ENCODE assay signal across 22 mouse cellular contexts in genomic region chr7:48961935-48962334, GRCm38 (mm10). TPM values are rescaled to one million over a fixed set of nuclear protein-coding genes. Genes with fewer than 3 reads are reported as not detected.
DNase-seq lines count a peak whose midpoint lies in the region; ATAC-seq and TF ChIP-seq lines count a peak whose summit lies in the region.
"Had no signal": no experiment of that assay in that cellular context is flagged by ENCODE, and none has a peak within 500 bp of the region (broad histone marks: within the 10 kb centered on the region; RNA-seq: fewer than 3 reads in every experiment).

No protein-coding gene starts in this region.

- no peak for ATAC-seq in forebrain, embryonic 15.5 days (replicated peaks)
- no peak for ATAC-seq in forebrain, embryonic 14.5 days
- no peak for ATAC-seq in hindbrain, embryonic 12.5 days (ENCODE audit: low FRiP score)
- ATAC-seq in midbrain, embryonic 11.5 days (ENCODE audit: low FRiP score), result no peak
- ATAC-seq in neural tube, embryonic 12.5 days (ENCODE audit: low FRiP score, low read depth), result no peak
- ATAC-seq in frontal cortex, adult (ENCODE audit: low TSS enrichment), result no peak
- no peak for ATAC-seq in stomach, postnatal 0 days (ENCODE audit: low FRiP score, low TSS enrichment)
- ATAC-seq: CD4-positive, CD25-positive, alpha-beta regulatory T cell, adult 4 months; intestine, embryonic 16.5 days; liver, postnatal 0 days had no signal

- peak overlapping the region; percentile 88; the same call in 1 of the 2 replicates for H3K4me2 ChIP-seq in forebrain, embryonic 15.5 days (replicated peaks)
- H3K4me2 ChIP-seq in forebrain, embryonic 14.5 days (ENCODE audit: low read length), result no peak overlapping the region
- peak overlapping the region; percentile 69 for H3K4me2 ChIP-seq in hindbrain, embryonic 12.5 days (replicated peaks)
- peak overlapping the region; percentile 81 for H3K4me2 ChIP-seq in midbrain, embryonic 11.5 days
- H3K4me2 ChIP-seq in neural tube, embryonic 12.5 days (replicated peaks), result peak overlapping the region; percentile 75
- no peak overlapping the region for H3K4me2 ChIP-seq in stomach, postnatal 0 days (replicated peaks; ENCODE audit: low read depth)
- H3K4me2 ChIP-seq: embryonic facial prominence, embryonic 15.5 days had no signal

- TF ChIP-seq CTCF in stomach, postnatal 0 days (IDR thresholded peaks at IDR 0.05; ENCODE audit: low read depth), result no peak

- no peak for DNase-seq in forebrain, embryonic 14.5 days (ENCODE audit: low spot score)
- peak; percentile 91 for DNase-seq in midbrain, embryonic 11.5 days (ENCODE audit: low spot score, missing footprints)
- DNase-seq in spleen, adult 18-20 months, result no peak
- no peak for DNase-seq in stomach, postnatal 0 days (ENCODE audit: low spot score)
- DNase-seq: adrenal gland, postnatal 25 days; cerebellum, adult 11 months; heart, adult 18-20 months; heart, postnatal 36 days; kidney, postnatal 36 days; liver, postnatal 0 days; lung, postnatal 10 days; thymus, adult 18-20 months; thymus, postnatal 4 days had no signal

- no peak overlapping the region for H3K9ac ChIP-seq in forebrain, embryonic 15.5 days (replicated peaks)
- H3K9ac ChIP-seq in forebrain, embryonic 14.5 days (ENCODE audit: low read length), result no peak overlapping the region
- no peak overlapping the region for H3K9ac ChIP-seq in hindbrain, embryonic 12.5 days
- H3K9ac ChIP-seq in midbrain, embryonic 11.5 days (ENCODE audit: low read length), result peak overlapping the region; percentile 80
- H3K9ac ChIP-seq in neural tube, embryonic 12.5 days, result no peak overlapping the region
- H3K9ac ChIP-seq in stomach, postnatal 0 days (ENCODE audit: low read length), result no peak overlapping the region
- H3K9ac ChIP-seq: embryonic facial prominence, embryonic 15.5 days; liver, postnatal 0 days had no signal

- no peak for TF ChIP-seq EP300 in stomach, postnatal 0 days (optimal IDR thresholded peaks at IDR 0.05)

- peaks cover 40% of the 10 kb centered on the region for H3K4me1 ChIP-seq in forebrain, embryonic 15.5 days
- peaks cover 4% of the 10 kb centered on the region; the same call in 1 of the 2 replicates for H3K4me1 ChIP-seq in forebrain, embryonic 14.5 days (ENCODE audit: control insufficient read depth, insufficient read depth, low read length)
- H3K4me1 ChIP-seq in hindbrain, embryonic 12.5 days, result peaks cover 77% of the 10 kb centered on the region
- H3K4me1 ChIP-seq in midbrain, embryonic 11.5 days (ENCODE audit: control insufficient read depth, insufficient read depth, low read length), result peaks cover 68% of the 10 kb centered on the region
- peaks cover 72% of the 10 kb centered on the region for H3K4me1 ChIP-seq in neural tube, embryonic 12.5 days
- no peaks in the 10 kb centered on the region for H3K4me1 ChIP-seq in stomach, postnatal 0 days (replicated peaks; ENCODE audit: control insufficient read depth, insufficient read depth)

- H3K36me3 ChIP-seq in forebrain, embryonic 15.5 days, result no peaks in the 10 kb centered on the region
- no peaks in the 10 kb centered on the region for H3K36me3 ChIP-seq in forebrain, embryonic 14.5 days (ENCODE audit: control insufficient read depth, insufficient read depth, low read length)
- no peaks in the 10 kb centered on the region for H3K36me3 ChIP-seq in hindbrain, embryonic 12.5 days
- no peaks in the 10 kb centered on the region; the same call in 1 of the 2 replicates for H3K36me3 ChIP-seq in midbrain, embryonic 11.5 days (ENCODE audit: control insufficient read depth, insufficient read depth, low read length)
- no peaks in the 10 kb centered on the region for H3K36me3 ChIP-seq in neural tube, embryonic 12.5 days
- H3K36me3 ChIP-seq in stomach, postnatal 0 days (ENCODE audit: control insufficient read depth, insufficient read depth, low read length), result no peaks in the 10 kb centered on the region
- H3K36me3 ChIP-seq: embryonic facial prominence, embryonic 15.5 days had no signal

- H3K4me3 ChIP-seq in forebrain, embryonic 15.5 days, result no peak overlapping the region
- no peak overlapping the region for H3K4me3 ChIP-seq in forebrain, embryonic 14.5 days (ENCODE audit: low read depth, low read length)
- 0 out of 2 replicates have a peak overlapping the region, but pooled peaks have one; percentile 62 for H3K4me3 ChIP-seq in hindbrain, embryonic 12.5 days
- peak overlapping the region; percentile 70; the same call in 1 of the 2 replicates for H3K4me3 ChIP-seq in midbrain, embryonic 11.5 days (ENCODE audit: low read depth, low read length)
- no peak overlapping the region for H3K4me3 ChIP-seq in neural tube, embryonic 12.5 days
- H3K4me3 ChIP-seq in stomach, postnatal 0 days (ENCODE audit: low read depth, low read length), result no peak overlapping the region
- H3K4me3 ChIP-seq: embryonic facial prominence, embryonic 15.5 days; megakaryocyte, embryonic 14.5 days; myocyte had no signal

- H3K27ac ChIP-seq in forebrain, embryonic 15.5 days (replicated peaks), result no peak overlapping the region
- no peak overlapping the region for H3K27ac ChIP-seq in forebrain, embryonic 14.5 days (ENCODE audit: low read depth, low read length)
- H3K27ac ChIP-seq in hindbrain, embryonic 12.5 days, result no peak overlapping the region
- H3K27ac ChIP-seq in midbrain, embryonic 11.5 days (ENCODE audit: low read depth, low read length), result no peak overlapping the region
- no peak overlapping the region for H3K27ac ChIP-seq in neural tube, embryonic 12.5 days
- no peak overlapping the region for H3K27ac ChIP-seq in stomach, postnatal 0 days (replicated peaks)
- H3K27ac ChIP-seq: embryonic facial prominence, embryonic 15.5 days had no signal

- H3K27me3 ChIP-seq in forebrain, embryonic 15.5 days, result peaks cover 52% of the 10 kb centered on the region
- peaks cover 39% of the 10 kb centered on the region for H3K27me3 ChIP-seq in forebrain, embryonic 14.5 days (replicated peaks; ENCODE audit: control insufficient read depth, insufficient read depth, low read length)
- peaks cover 20% of the 10 kb centered on the region; the same call in 1 of the 2 replicates for H3K27me3 ChIP-seq in hindbrain, embryonic 12.5 days
- H3K27me3 ChIP-seq in midbrain, embryonic 11.5 days (ENCODE audit: control insufficient read depth, insufficient read depth, low read length), result peaks cover 17% of the 10 kb centered on the region
- 0 out of 2 replicates have a peak, but pooled peaks cover 2% of the 10 kb centered on the region for H3K27me3 ChIP-seq in neural tube, embryonic 12.5 days (replicated peaks)
- no peaks in the 10 kb centered on the region for H3K27me3 ChIP-seq in stomach, postnatal 0 days (ENCODE audit: control insufficient read depth, insufficient read depth, low read length)

- WGBS in forebrain, embryonic 15.5 days, result 47% methylated on average over 4 of the region's 4 CpGs
- 40% methylated on average over 4 of the region's 4 CpGs for WGBS in forebrain, embryonic 14.5 days
- 39% methylated on average over 4 of the region's 4 CpGs for WGBS in hindbrain, embryonic 12.5 days
- WGBS in midbrain, embryonic 11.5 days, result 49% methylated on average over 4 of the region's 4 CpGs
- WGBS in neural tube, embryonic 12.5 days, result 46% methylated on average over 4 of the region's 4 CpGs
- 60% methylated on average over 4 of the region's 4 CpGs for WGBS in stomach, postnatal 0 days

- no peaks in the 10 kb centered on the region for H3K9me3 ChIP-seq in forebrain, embryonic 15.5 days
- no peaks in the 10 kb centered on the region for H3K9me3 ChIP-seq in forebrain, embryonic 14.5 days (replicated peaks; ENCODE audit: control insufficient read depth, low read length)
- H3K9me3 ChIP-seq in hindbrain, embryonic 12.5 days (replicated peaks), result no peaks in the 10 kb centered on the region
- no peaks in the 10 kb centered on the region for H3K9me3 ChIP-seq in midbrain, embryonic 11.5 days (ENCODE audit: control insufficient read depth, low read length)
- H3K9me3 ChIP-seq in neural tube, embryonic 12.5 days, result no peaks in the 10 kb centered on the region
- no peaks in the 10 kb centered on the region for H3K9me3 ChIP-seq in stomach, postnatal 0 days (ENCODE audit: control insufficient read depth, low read length)
- H3K9me3 ChIP-seq: embryonic facial prominence, embryonic 15.5 days; megakaryocyte, embryonic 14.5 days had no signal

RNA-seq across cellular contexts. Expression of gene Nav2, which starts 53.4 kb away (rescaled TPM):
- polyA plus RNA-seq in forebrain, embryonic 15.5 days (2015; fragmentation: Nextera tagmentation; extraction: Ambion mirVana), result 24.6 and 27.3 TPM in 2 replicates
- 6.3 and 15.5 TPM in 2 replicates for polyA plus RNA-seq in forebrain, embryonic 14.5 days (2014; fragmentation: Nextera tagmentation; extraction: Ambion mirVana)
- 24.1 and 25.8 TPM in 2 replicates for polyA plus RNA-seq in hindbrain, embryonic 12.5 days (2016; fragmentation: Nextera tagmentation; extraction: Ambion mirVana)
- 15.9 and 17.4 TPM in 2 replicates for polyA plus RNA-seq in midbrain, embryonic 11.5 days (2014; fragmentation: Nextera tagmentation; extraction: Ambion mirVana)
- 25.2 and 28.5 TPM in 2 replicates for polyA plus RNA-seq in neural tube, embryonic 12.5 days (2016; fragmentation: Nextera tagmentation; extraction: Ambion mirVana)
- polyA plus RNA-seq in stomach, postnatal 0 days (2015; fragmentation: Nextera tagmentation; extraction: Ambion mirVana), result 6.0 TPM in 2 replicates

Comparison
In these comparisons a context has a peak if more than half of its experiments do, and no peak if none do; other contexts are left out.
1. H3K4me2 ChIP-seq: peak in forebrain, embryonic 15.5 days (single experiment), hindbrain, embryonic 12.5 days (single experiment), midbrain, embryonic 11.5 days (single experiment) and neural tube, embryonic 12.5 days (single experiment); none in forebrain, embryonic 14.5 days (single experiment) and stomach, postnatal 0 days (single experiment).
2. H3K4me3 ChIP-seq: peak in hindbrain, embryonic 12.5 days (single experiment) and midbrain, embryonic 11.5 days (single experiment); none in forebrain, embryonic 15.5 days (single experiment), forebrain, embryonic 14.5 days (single experiment), neural tube, embryonic 12.5 days (single experiment) and stomach, postnatal 0 days (single experiment).